Mouse (Mus musculus) spleen, postnatal 4 days (tissue): ENCODE results near the gene Mrpl22.
A peak's percentile ranks its signal among the peaks of the same experiment; 100 is the strongest.
"Not testable (repeated sequence)": the region's sequence is repeated elsewhere in the genome, so short reads cannot be mapped to it uniquely, and the experiment has no call there.

Source experiments
- DNase-seq, 2 experiments: peaks; one replicate each; pipeline ENCODE4 v3.0.0; 2022; ENCODE audit warnings: low spot score in 2 of 2

Gene Mrpl22

GRCm38 (mm10) chr11:58171459-58172091 is at the start of gene Mrpl22:
Gene Mrpl22 (plus strand): TSS chr11:58171661.
- peak; percentile 93 to 98 for DNase-seq

GRCm38 (mm10) chr11:58123711-58124110 is 47.8 kb upstream of the Mrpl22 start:
- DNase-seq = no peak

- no peak for DNase-seq
Measured at GRCm38 (mm10) chr11:58125021-58125420, 46.4 kb upstream of the Mrpl22 start.

GRCm38 (mm10) chr11:58126397-58127160 is 44.9 kb upstream of the Mrpl22 start:
- DNase-seq = peak in 1 of 2 experiments; percentile 37

- no peak for DNase-seq
Measured at GRCm38 (mm10) chr11:58127544-58127943, 43.9 kb upstream of the Mrpl22 start.

GRCm38 (mm10) chr11:58129302-58129843 is 42.1 kb upstream of the Mrpl22 start:
- DNase-seq = no peak

- no peak for DNase-seq
Measured at GRCm38 (mm10) chr11:58132026-58132425, 39.4 kb upstream of the Mrpl22 start.

- no peak for DNase-seq
Measured at GRCm38 (mm10) chr11:58134869-58135268, 36.6 kb upstream of the Mrpl22 start.

GRCm38 (mm10) chr11:58135296-58135695 is 36.2 kb upstream of the Mrpl22 start:
- DNase-seq = no peak

- no peak for DNase-seq
Measured at GRCm38 (mm10) chr11:58136677-58137076, 34.8 kb upstream of the Mrpl22 start.

- DNase-seq = no peak
Measured at GRCm38 (mm10) chr11:58138821-58139220, 32.6 kb upstream of the Mrpl22 start.

- DNase-seq = no peak
Measured at GRCm38 (mm10) chr11:58139466-58139865, 32.0 kb upstream of the Mrpl22 start.

GRCm38 (mm10) chr11:58143704-58144426 is 27.6 kb upstream of the Mrpl22 start:
- no peak for DNase-seq

- DNase-seq = peak; percentile 60 to 66
Measured at GRCm38 (mm10) chr11:58146241-58146640, 25.2 kb upstream of the Mrpl22 start.

- DNase-seq = no peak
Measured at GRCm38 (mm10) chr11:58155458-58155857, 16.0 kb upstream of the Mrpl22 start.

GRCm38 (mm10) chr11:58156871-58157270 is 14.6 kb upstream of the Mrpl22 start:
- no peak for DNase-seq

- no peak for DNase-seq
Measured at GRCm38 (mm10) chr11:58165072-58165471, 6.4 kb upstream of the Mrpl22 start.

- DNase-seq = no peak
Measured at GRCm38 (mm10) chr11:58167822-58168166, 3.7 kb upstream of the Mrpl22 start.

GRCm38 (mm10) chr11:58168167-58168915 is 3.1 kb upstream of the Mrpl22 start, which contains the start of gene Gemin5:
Gene Gemin5 (minus strand): TSS chr11:58168539.
- peak; percentile 88 to 94 for DNase-seq

GRCm38 (mm10) chr11:58169666-58170065 is 1.8 kb upstream of the Mrpl22 start:
- DNase-seq = no peak

- DNase-seq = peak; percentile 70 to 84
Measured at GRCm38 (mm10) chr11:58179563-58179962, 8.1 kb downstream of the Mrpl22 start.

GRCm38 (mm10) chr11:58179986-58180385 is 8.5 kb downstream of the Mrpl22 start:
- DNase-seq = not testable (repeated sequence)
